ENCODE assay signal across 28 mouse cellular contexts in the genomic region with DNA sequence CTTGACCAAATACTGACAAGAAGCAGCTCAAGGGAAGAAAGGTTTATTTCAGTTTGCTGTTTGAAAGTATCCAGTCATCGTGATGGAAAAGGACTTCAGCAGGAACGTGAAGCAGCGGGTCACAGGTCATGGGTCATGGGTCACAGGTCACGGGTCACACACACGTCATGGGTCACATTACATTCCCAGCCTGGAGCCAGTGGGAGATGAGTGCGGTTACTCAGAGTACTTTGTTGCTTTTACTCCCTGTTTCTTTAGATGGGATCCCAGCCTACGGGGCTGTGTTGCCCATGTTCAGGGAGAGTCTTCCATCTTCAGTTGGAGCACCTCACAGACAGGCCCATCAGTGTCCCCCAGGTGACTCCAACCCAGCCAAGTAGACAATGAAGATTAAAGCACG. TPM values are rescaled to one million over a fixed set of nuclear protein-coding genes. Genes with fewer than 3 reads are reported as not detected.
"Had no signal": no experiment of that assay in that cellular context is flagged by ENCODE, and none has a peak within 500 bp of the region (broad histone marks: within the 10 kb centered on the region; RNA-seq: fewer than 3 reads in every experiment).

No protein-coding gene starts in this region.

- H3K36me3 ChIP-seq: heart, embryonic 10.5 days; heart, embryonic 12.5 days; hindbrain, embryonic 10.5 days; hindbrain, embryonic 12.5 days; intestine, embryonic 15.5 days; limb, embryonic 10.5 days; limb, embryonic 12.5 days; liver, embryonic 13.5 days; liver, embryonic 15.5 days had no signal

- DNase-seq: gastrocnemius, adult 2 months; gastrocnemius, postnatal 10 days; gastrocnemius, postnatal 25 days; heart, adult 18-20 months; heart, postnatal 10 days; heart, postnatal 4 days; kidney, adult 18-20 months; kidney, adult 8-10 months; kidney, postnatal 10 days; kidney, postnatal 25 days; kidney, postnatal 4 days; layer of hippocampus, postnatal 36 days; liver; liver, embryonic 13.5 days had no signal

- H3K4me2 ChIP-seq: heart, embryonic 12.5 days; hindbrain, embryonic 12.5 days; hindbrain, embryonic 14.5 days; intestine, embryonic 15.5 days; limb, embryonic 12.5 days; liver, embryonic 13.5 days; liver, embryonic 15.5 days had no signal

- H3K9me3 ChIP-seq: heart, embryonic 10.5 days; heart, embryonic 12.5 days; hindbrain, embryonic 10.5 days; hindbrain, embryonic 12.5 days; intestine, embryonic 15.5 days; limb, embryonic 10.5 days; limb, embryonic 12.5 days; liver, embryonic 13.5 days; liver, embryonic 15.5 days had no signal

- H3K4me1 ChIP-seq: intestine, embryonic 15.5 days; liver, embryonic 13.5 days; liver, embryonic 15.5 days had no signal

- ATAC-seq: hindbrain, embryonic 16.5 days; inflammation-experienced regulatory T-cells, adult 6 months; intestine, embryonic 15.5 days; intestine, postnatal 0 days had no signal

- H3K27ac ChIP-seq: gastrocnemius, adult 2 months; heart, embryonic 10.5 days; hindbrain, embryonic 10.5 days; hindbrain, embryonic 12.5 days; hindbrain, embryonic 14.5 days; intestine, embryonic 15.5 days; layer of hippocampus, adult 2 months; limb, embryonic 10.5 days; limb, embryonic 12.5 days; liver, embryonic 13.5 days; liver, embryonic 15.5 days had no signal

- H3K9ac ChIP-seq: heart, embryonic 12.5 days; hindbrain, embryonic 12.5 days; hindbrain, embryonic 14.5 days; intestine, embryonic 15.5 days; limb, embryonic 12.5 days; liver, embryonic 13.5 days; liver, embryonic 15.5 days had no signal

- H3K4me3 ChIP-seq: gastrocnemius, adult 2 months; heart, embryonic 10.5 days; heart, embryonic 12.5 days; hindbrain, embryonic 10.5 days; hindbrain, embryonic 12.5 days; intestine, embryonic 15.5 days; layer of hippocampus, adult 2 months; limb, embryonic 10.5 days; limb, embryonic 12.5 days; liver, embryonic 13.5 days; liver, embryonic 15.5 days had no signal

RNA-seq across cellular contexts. Expression of a gene that starts 13.4 kb away (rescaled TPM):
- total RNA-seq: granulocyte monocyte progenitor cell, adult 5-6 weeks had no signal
- polyA plus RNA-seq: liver, embryonic 13.5 days had no signal
